Mouse (Mus musculus) liver, embryonic 14.5 days (tissue): ENCODE measurements around the gene Pcnx4. TPM values are rescaled to one million over a fixed set of nuclear protein-coding genes. Genes with fewer than 3 reads are reported as not detected.

Experiments
- ATAC-seq: fragments of 200-750 bp; cut with Nextera tagmentation; 2 replicates; pipeline ENCODE4 v1.8.0; 2017; ENCODE audit warnings: moderate number of reproducible peaks, mild to moderate bottlenecking, moderate library complexity; ENCODE audit not compliant: insufficient read depth
- DNase-seq, 3 experiments: peaks; one replicate each; pipeline ENCODE4 v3.0.0-alpha.2; 2012 to 2013; ENCODE audit warnings: low read depth in 3 of 3, low spot score in 3 of 3
- H3K27ac ChIP-seq: fragments of 300-500 bp; sonication (generic); 2 replicates; pipeline ENCODE4 v1.5.1; 2014; ENCODE audit warnings: moderate library complexity, mild to moderate bottlenecking, control low read depth, inconsistent platforms
- H3K27me3 ChIP-seq: fragments of 300-500 bp; sonication (generic); 2 replicates; pipeline ENCODE4 v1.6.1; 2014; ENCODE audit warnings: mild to moderate bottlenecking, low read length, moderate library complexity; ENCODE audit not compliant: control insufficient read depth, insufficient read depth
- H3K36me3 ChIP-seq: fragments of 300-500 bp; sonication (generic); replicated peaks from 2 replicates; pipeline ENCODE4 v1.6.1; 2014; ENCODE audit warnings: low read depth; ENCODE audit not compliant: control insufficient read depth, insufficient read depth
- H3K4me1 ChIP-seq, 2 experiments: fragments of 200-500 bp in 1 of 2; fragments of 300-500 bp in 1 of 2; sonication (generic) in 1 of 2; replicated peaks; 2 replicates each; pipeline ENCODE4 v1.6.1; 2012 to 2014; ENCODE audit warnings: antibody characterized with exemption in 1 of 2, inconsistent platforms in 1 of 2, low read length in 1 of 2; ENCODE audit not compliant: control insufficient read depth in 2 of 2, insufficient read depth in 2 of 2
- H3K4me2 ChIP-seq: fragments of 300-500 bp; sonication (generic); 2 replicates; pipeline ENCODE4 v1.6.1; 2014; ENCODE audit warnings: low read depth, mild to moderate bottlenecking, control low read depth, moderate library complexity
- H3K4me3 ChIP-seq, 2 experiments: fragments of 200-500 bp in 1 of 2; fragments of 300-500 bp in 1 of 2; sonication (generic) in 1 of 2; 2 replicates each; pipeline ENCODE4 v1.5.1; 2012 to 2014; ENCODE audit warnings: low read depth in 2 of 2, low read length in 2 of 2, mild to moderate bottlenecking in 2 of 2, control low read depth in 1 of 2, inconsistent platforms in 1 of 2, moderate library complexity in 1 of 2; ENCODE audit not compliant: insufficient read depth in 1 of 2
- H3K9ac ChIP-seq: fragments of 300-500 bp; sonication (generic); replicated peaks from 2 replicates; pipeline ENCODE4 v1.6.1; 2014; ENCODE audit warnings: mild to moderate bottlenecking, control low read depth, moderate library complexity
- H3K9me3 ChIP-seq: fragments of 300-500 bp; sonication (generic); 2 replicates; pipeline ENCODE4 v1.6.1; 2016; ENCODE audit warnings: low read length, mixed read lengths; ENCODE audit not compliant: control insufficient read depth
- CTCF ChIP-seq: IDR thresholded peaks from 2 replicates; pipeline ENCODE4 v1.5.1; 2016; ENCODE audit warnings: antibody characterized with exemption, low read depth, control low read depth
- EP300 ChIP-seq: IDR thresholded peaks from 2 replicates; pipeline ENCODE4 v1.6.1; 2016; ENCODE audit warnings: antibody characterized with exemption, low read depth
- whole genome bisulfite sequencing: fragments of 180-500 bp; shearing (Covaris S2); extraction: QIAGEN DNeasy Blood & Tissue Kit; methylation state at CpG from one replicate; pipeline ENCODE4 v1.1.7; 2014; ENCODE audit not compliant: insufficient replicate concordance; 5-methylcytosine and 5-hydroxymethylcytosine counted together
- polyA plus RNA-seq, 2 experiments: library from polyadenylated mRNA; depleted of rRNA in 1 of 2; stranded (reverse) in 1 of 2; unstranded in 1 of 2; fragments of >200 nt; fragmentation: Nextera tagmentation in 1 of 2; extraction: Ambion mirVana in 1 of 2; gene quantifications; 2 replicates each; pipeline versions ENCODE4 v1.2.1 to v1.2.3; 2012 to 2014

Pcnx4 gene
- polyA plus RNA-seq, 2 experiments, result 1.6 to 2.1 TPM

DNA sequence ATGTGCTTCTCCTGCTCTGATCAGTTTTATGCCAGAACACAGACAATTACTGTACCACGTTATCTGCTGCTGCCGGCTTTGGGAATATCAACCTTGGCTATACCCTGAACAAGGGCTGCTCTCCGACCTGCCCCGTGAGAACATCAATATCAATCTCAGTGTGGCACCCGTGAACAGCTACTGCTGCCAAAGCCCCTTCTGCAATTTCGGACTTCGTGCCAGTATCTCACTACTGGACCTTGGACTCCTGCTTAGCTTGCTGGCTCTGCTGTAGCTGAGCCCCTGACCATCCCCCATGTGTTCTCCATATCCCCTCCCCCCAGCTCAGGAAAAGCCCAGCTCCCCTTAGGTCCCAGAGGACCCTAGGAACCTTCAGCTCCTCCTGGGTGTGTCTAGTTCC, 84.7 kb downstream of the Pcnx4 start:
- H3K9me3 ChIP-seq, result no peaks in the 10 kb centered on the region
- DNase-seq, result no peak
- H3K36me3 ChIP-seq, result no peaks in the 10 kb centered on the region
- ATAC-seq, result no peak
- H3K4me3 ChIP-seq, result no peak overlapping the region
- no peaks in the 10 kb centered on the region for H3K27me3 ChIP-seq
- no peak for TF ChIP-seq EP300
- TF ChIP-seq CTCF, result no peak
- no peak overlapping the region for H3K4me2 ChIP-seq
- H3K27ac ChIP-seq, result no peak overlapping the region
- H3K4me1 ChIP-seq, result peaks cover 0 to 4% of the 10 kb centered on the region in 2 experiments; a peak in 1 of 4 replicates
- WGBS, result 66% methylated on average over 7 of the region's 7 CpGs
- no peak overlapping the region for H3K9ac ChIP-seq

GRCm38 (mm10) chr12:72621441-72621840, 85.3 kb downstream of the Pcnx4 start:
- no peak for DNase-seq
- H3K27me3 ChIP-seq, result no peaks in the 10 kb centered on the region
- no peaks in the 10 kb centered on the region for H3K9me3 ChIP-seq
- ATAC-seq, result no peak
- no peak overlapping the region for H3K4me2 ChIP-seq
- H3K36me3 ChIP-seq, result no peaks in the 10 kb centered on the region
- TF ChIP-seq CTCF, result no peak
- TF ChIP-seq EP300, result no peak
- H3K9ac ChIP-seq, result no peak overlapping the region
- WGBS, result 45% methylated on average over 1 of the region's 1 CpGs
- H3K4me1 ChIP-seq, result peaks cover 0 to 4% of the 10 kb centered on the region in 2 experiments; a peak in 1 of 4 replicates
- no peak overlapping the region for H3K27ac ChIP-seq
- H3K4me3 ChIP-seq, result no peak overlapping the region

DNA sequence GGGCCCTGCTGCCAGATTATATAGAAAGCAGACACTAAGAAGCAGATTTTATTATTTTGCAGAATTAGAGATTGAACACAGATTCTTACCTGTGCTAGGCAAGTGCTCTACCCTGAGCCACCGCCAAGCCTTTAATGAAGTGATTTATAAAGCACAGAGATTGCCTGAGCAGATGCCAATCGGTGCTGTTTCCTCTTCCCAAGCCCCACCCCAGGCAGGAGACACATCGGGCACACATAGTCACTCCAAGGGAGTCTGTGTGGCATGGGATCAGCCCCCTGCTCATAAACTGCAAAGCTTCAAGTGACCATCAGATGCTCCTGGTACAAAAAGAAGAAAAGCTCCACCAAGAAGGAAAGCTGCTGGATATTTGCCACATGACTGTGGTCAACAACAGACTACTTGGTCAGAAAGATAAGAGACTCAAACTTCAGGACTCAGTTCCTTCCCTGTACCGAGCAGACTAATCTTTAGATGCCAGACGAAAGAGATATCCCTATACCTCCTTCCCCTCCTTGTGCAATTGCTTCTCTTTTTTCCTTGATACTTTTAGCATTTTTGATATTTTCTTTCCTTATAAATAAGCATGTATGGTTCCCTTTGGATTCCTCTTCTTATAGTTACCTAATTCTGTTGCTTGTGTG, 86.8 kb downstream of the Pcnx4 start:
- TF ChIP-seq EP300, result no peak
- no peak for TF ChIP-seq CTCF
- WGBS, result 10% methylated on average over 5 of the region's 5 CpGs
- Histone ChIP-seq H3K27me3 (no peaks in the 10 kb centered on the region), H3K9me3 (no peaks in the 10 kb centered on the region), H3K27ac (no peak overlapping the region), H3K4me3 (no peak overlapping the region), H3K4me2 (no peak overlapping the region), H3K36me3 (no peaks in the 10 kb centered on the region), H3K9ac (no peak overlapping the region), H3K4me1 (peaks cover 0 to 4% of the 10 kb centered on the region in 2 experiments; a peak in 1 of 4 replicates)
- peak in 1 of 3 experiments; percentile 2 for DNase-seq
- 0 out of 2 replicates have a peak, but pooled peaks have one; percentile 35 for ATAC-seq

- DNase-seq, result no peak
- no peak overlapping the region for H3K9ac ChIP-seq
- H3K4me2 ChIP-seq, result no peak overlapping the region
- H3K27ac ChIP-seq, result no peak overlapping the region
- TF ChIP-seq EP300 (no peak), CTCF (no peak)
- no peaks in the 10 kb centered on the region for H3K4me1 ChIP-seq
- no peak for ATAC-seq
- no peaks in the 10 kb centered on the region for H3K36me3 ChIP-seq
- H3K4me3 ChIP-seq, result no peak overlapping the region
- no peaks in the 10 kb centered on the region for H3K27me3 ChIP-seq
- 85% methylated on average over 7 of the region's 7 CpGs for WGBS
- H3K9me3 ChIP-seq, result no peaks in the 10 kb centered on the region
Measured at GRCm38 (mm10) chr12:72628751-72629150, 92.6 kb downstream of the Pcnx4 start.

Other genes with a start within 250 kb of the Pcnx4 start
- gene Rtn1, start 127.3 kb upstream of the Pcnx4 start, polyA plus RNA-seq (2012; rRNA removed), result 0.63 and 1.8 TPM in 2 replicates
- gene Rtn1, start 127.3 kb upstream of the Pcnx4 start, polyA plus RNA-seq (2014; fragmentation: Nextera tagmentation; extraction: Ambion mirVana), result 0.78 and 1.5 TPM in 2 replicates
- gene Lrrc9, start 94.5 kb upstream of the Pcnx4 start, polyA plus RNA-seq (2012; rRNA removed), result 0.02 and 0.09 TPM in 2 replicates
- 0.14 TPM in 1 of 2 replicates, not detected in the other for gene Lrrc9, start 94.5 kb upstream of the Pcnx4 start, polyA plus RNA-seq (2014; fragmentation: Nextera tagmentation; extraction: Ambion mirVana)
- 0.06 and 0.10 TPM in 2 replicates for gene Gm4756, start 113.3 kb downstream of the Pcnx4 start, polyA plus RNA-seq (2012; rRNA removed)
- gene Gm4756, start 113.3 kb downstream of the Pcnx4 start, polyA plus RNA-seq (2014; fragmentation: Nextera tagmentation; extraction: Ambion mirVana), result 0.08 and 0.18 TPM in 2 replicates
- gene Dhrs7, start 128.5 kb downstream of the Pcnx4 start, polyA plus RNA-seq (2012; rRNA removed), result 4.3 and 8.1 TPM in 2 replicates
- gene Dhrs7, start 128.5 kb downstream of the Pcnx4 start, polyA plus RNA-seq (2014; fragmentation: Nextera tagmentation; extraction: Ambion mirVana), result 15.5 and 17.0 TPM in 2 replicates
- gene Ppm1a, start 221.1 kb downstream of the Pcnx4 start, polyA plus RNA-seq (2012; rRNA removed), result 20.7 and 37.5 TPM in 2 replicates
- 34.1 and 37.2 TPM in 2 replicates for gene Ppm1a, start 221.1 kb downstream of the Pcnx4 start, polyA plus RNA-seq (2014; fragmentation: Nextera tagmentation; extraction: Ambion mirVana)